Mouse (Mus musculus) heart, adult 2 months (tissue): ENCODE data around the gene Tbcc.

Experiments
- CTCF ChIP-seq: fragments of 200-600 bp; IDR thresholded peaks from 2 replicates; pipeline ENCODE4 v1.8.1; 2022; ENCODE audit warnings: antibody characterized with exemption, mild to moderate bottlenecking, moderate library complexity
- POLR2A ChIP-seq: fragments of 200-500 bp; IDR thresholded peaks from 2 replicates; pipeline ENCODE4 v1.6.1; 2011; ENCODE audit warnings: mild to moderate bottlenecking, low read depth, low read length, control low read depth; ENCODE audit not compliant: insufficient read depth

DNA sequence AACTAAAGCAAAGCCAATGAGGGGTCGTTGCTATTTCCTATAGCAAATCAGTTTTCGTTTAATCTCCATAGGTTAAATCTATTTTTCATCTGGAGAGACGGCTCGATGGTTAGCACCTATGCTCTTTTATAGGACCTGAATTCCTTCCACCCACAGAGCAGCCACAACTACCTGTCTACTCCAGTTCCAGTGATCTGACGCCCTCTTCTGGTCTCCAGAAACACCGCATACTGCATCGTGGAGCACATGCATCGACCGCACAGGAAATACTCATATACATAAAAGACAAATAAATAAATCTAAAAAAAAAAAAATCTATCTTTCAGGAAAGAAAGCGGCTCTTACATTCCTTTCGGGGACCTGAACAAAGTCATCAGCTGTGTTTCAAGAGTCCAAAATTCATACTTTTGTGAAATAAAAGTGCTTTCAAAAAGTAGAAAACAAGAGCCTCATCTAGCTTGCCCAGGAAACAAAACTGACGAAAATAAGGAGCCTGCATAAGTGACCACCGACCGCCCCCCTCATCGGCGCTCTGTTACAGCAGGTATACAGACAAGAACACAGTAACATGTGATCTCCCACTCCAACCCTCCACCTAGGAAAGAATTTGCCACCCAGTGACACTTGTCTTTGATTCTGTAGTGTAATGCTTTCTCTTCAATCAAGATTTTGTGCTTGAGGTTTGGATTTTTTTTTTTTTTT lies 1.8 kb upstream of the Tbcc start:
- TF ChIP-seq POLR2A (no peak), CTCF (peak; percentile 79)
